23 mouse cellular contexts compared by ENCODE assay signal in genomic region chr11:57959924-57960323, GRCm38 (mm10). TPM values are rescaled to one million over a fixed set of nuclear protein-coding genes. Genes with fewer than 3 reads are reported as not detected.
DNase-seq lines count a peak whose midpoint lies in the region; ATAC-seq and TF ChIP-seq lines count a peak whose summit lies in the region.
"Had no signal": no experiment of that assay in that cellular context is flagged by ENCODE, and none has a peak within 500 bp of the region (broad histone marks: within the 10 kb centered on the region; RNA-seq: fewer than 3 reads in every experiment).

No protein-coding gene starts in this region.

- no peak overlapping the region for H3K4me3 ChIP-seq in lung, postnatal 0 days (ENCODE audit: low read depth, low read length)
- no peak overlapping the region for H3K4me3 ChIP-seq in liver, embryonic 15.5 days (replicated peaks)
- H3K4me3 ChIP-seq: embryonic facial prominence, embryonic 12.5 days; hindbrain, embryonic 12.5 days; intestine, embryonic 15.5 days; limb, embryonic 10.5 days; midbrain, embryonic 10.5 days; stomach, embryonic 15.5 days had no signal

- H3K9me3 ChIP-seq in lung, postnatal 0 days (ENCODE audit: low read length), result no peaks in the 10 kb centered on the region
- H3K9me3 ChIP-seq in liver, embryonic 15.5 days (replicated peaks), result no peaks in the 10 kb centered on the region
- H3K9me3 ChIP-seq: embryonic facial prominence, embryonic 12.5 days; hindbrain, embryonic 12.5 days; intestine, embryonic 15.5 days; limb, embryonic 10.5 days; midbrain, embryonic 10.5 days; stomach, embryonic 15.5 days had no signal

- peaks cover 3% of the 10 kb centered on the region; the same call in 1 of the 2 replicates for H3K4me1 ChIP-seq in lung, postnatal 0 days (ENCODE audit: insufficient read depth, low read depth, low read length)
- H3K4me1 ChIP-seq in liver, embryonic 15.5 days (replicated peaks), result peaks cover 89% of the 10 kb centered on the region
- H3K4me1 ChIP-seq: embryonic facial prominence, embryonic 12.5 days had no signal

- no peak for TF ChIP-seq CTCF in lung, postnatal 0 days (IDR thresholded peaks at IDR 0.05)

- H3K36me3 ChIP-seq in lung, postnatal 0 days (ENCODE audit: insufficient read depth, low read length), result no peaks in the 10 kb centered on the region
- no peaks in the 10 kb centered on the region for H3K36me3 ChIP-seq in liver, embryonic 15.5 days (replicated peaks)
- H3K36me3 ChIP-seq: embryonic facial prominence, embryonic 12.5 days; hindbrain, embryonic 12.5 days; intestine, embryonic 15.5 days; limb, embryonic 10.5 days; midbrain, embryonic 10.5 days; stomach, embryonic 15.5 days had no signal

- H3K27me3 ChIP-seq in lung, postnatal 0 days (replicated peaks; ENCODE audit: insufficient read depth, low read length), result no peaks in the 10 kb centered on the region
- H3K27me3 ChIP-seq in liver, embryonic 15.5 days, result no peaks in the 10 kb centered on the region
- H3K27me3 ChIP-seq: embryonic facial prominence, embryonic 12.5 days; hindbrain, embryonic 12.5 days; intestine, embryonic 15.5 days; Patski; stomach, embryonic 15.5 days had no signal

- DNase-seq in lung, postnatal 0 days (ENCODE audit: low spot score), result peak; percentile 4
- no peak for DNase-seq in lung, postnatal 14 days
- no peak for DNase-seq in embryo, embryonic 11 days
- DNase-seq in kidney, postnatal 10 days, result no peak
- no peak for DNase-seq in right cerebral cortex, postnatal 4 days
- DNase-seq: adrenal gland, postnatal 14 days; cerebellum, adult 2 months; kidney, adult 9 months; kidney, postnatal 4 days; layer of hippocampus, adult 9-11 months; lung, adult 18-20 months; lung, postnatal 36 days; right cerebral cortex, postnatal 14 days; thymus, adult 18-20 months had no signal

- no peak for TF ChIP-seq EP300 in lung, postnatal 0 days (IDR thresholded peaks at IDR 0.05)

- WGBS in lung, postnatal 0 days, result 73% methylated on average over 2 of the region's 2 CpGs
- 42% methylated on average over 2 of the region's 2 CpGs for WGBS in liver, embryonic 15.5 days (ENCODE audit: insufficient replicate concordance)

- no peak overlapping the region for H3K4me2 ChIP-seq in lung, postnatal 0 days (replicated peaks; ENCODE audit: low read depth, low read length)
- peak overlapping the region; percentile 45 for H3K4me2 ChIP-seq in liver, embryonic 15.5 days
- H3K4me2 ChIP-seq: embryonic facial prominence, embryonic 12.5 days; hindbrain, embryonic 12.5 days; intestine, embryonic 15.5 days; stomach, embryonic 15.5 days had no signal

- ATAC-seq in lung, postnatal 0 days, result no peak
- ATAC-seq in erythroblast, adult 5-6 weeks (replicated peaks; ENCODE audit: low FRiP score, poor library complexity, severe bottlenecking), result 0 out of 2 replicates have a peak, but pooled peaks have one; percentile 16
- peak; percentile 53 for ATAC-seq in liver, embryonic 15.5 days (ENCODE audit: insufficient read depth)
- ATAC-seq: intestine, embryonic 15.5 days; Patski had no signal

- no peak overlapping the region for H3K9ac ChIP-seq in lung, postnatal 0 days (replicated peaks; ENCODE audit: low read depth)
- 0 out of 2 replicates have a peak overlapping the region, but pooled peaks have one; percentile 22 for H3K9ac ChIP-seq in liver, embryonic 15.5 days
- H3K9ac ChIP-seq: embryonic facial prominence, embryonic 12.5 days; hindbrain, embryonic 12.5 days; intestine, embryonic 15.5 days; stomach, embryonic 15.5 days had no signal

- no peak overlapping the region for H3K27ac ChIP-seq in lung, postnatal 0 days (ENCODE audit: low read length)
- H3K27ac ChIP-seq in liver, embryonic 15.5 days (replicated peaks), result peak overlapping the region; percentile 88
- H3K27ac ChIP-seq: embryonic facial prominence, embryonic 12.5 days; hindbrain, embryonic 12.5 days; intestine, embryonic 15.5 days; limb, embryonic 10.5 days; midbrain, embryonic 10.5 days; stomach, embryonic 15.5 days had no signal

RNA-seq across cellular contexts. Expression of gene Larp1, which starts 48.9 kb away (rescaled TPM):
- 10.3 and 11.6 TPM in 2 replicates for polyA plus RNA-seq in lung, postnatal 0 days (2015; fragmentation: Nextera tagmentation; extraction: Ambion mirVana)
- total RNA-seq in erythroblast, adult 5-6 weeks (2015; ENCODE audit: low replicate concordance), result 24.0 and 31.6 TPM in 2 replicates
- total RNA-seq in erythroblast, adult 5-6 weeks (2017; ENCODE audit: low replicate concordance), result 13.2 and 13.4 TPM in 2 replicates
- polyA plus RNA-seq in liver, embryonic 15.5 days (2015; fragmentation: Nextera tagmentation; extraction: Ambion mirVana), result 17.3 and 19.8 TPM in 2 replicates
